Mouse (Mus musculus): ENCODE measurements around the gene Crabp1. TPM values are rescaled to one million over a fixed set of nuclear protein-coding genes. Genes with fewer than 3 reads are reported as not detected.
A peak's percentile ranks its signal among the peaks of the same experiment; 100 is the strongest.

Crabp1 gene
- total RNA-seq, 2 experiments from 2014 or later, result 1.3 to 1.7 TPM

GRCm38 (mm10) chr9:54765336-54766085 lies 963 bp downstream of the Crabp1 start:
- no peak for DNase-seq (ENCODE audit: extremely low spot score in 1 of 2, low spot score in 1 of 2)

GRCm38 (mm10) chr9:54770140-54770780 lies 5.7 kb downstream of the Crabp1 start:
- DNase-seq (ENCODE audit: extremely low spot score in 1 of 2, low spot score in 1 of 2), result no peak

GRCm38 (mm10) chr9:54776451-54776982 lies 12.0 kb downstream of the Crabp1 start:
- no peak for DNase-seq (ENCODE audit: extremely low spot score in 1 of 2, low spot score in 1 of 2)

GRCm38 (mm10) chr9:54779280-54779679 lies 14.7 kb downstream of the Crabp1 start:
- no peak for DNase-seq (ENCODE audit: extremely low spot score in 1 of 2, low spot score in 1 of 2)

GRCm38 (mm10) chr9:54782504-54782903 lies 18.0 kb downstream of the Crabp1 start:
- no peak for DNase-seq (ENCODE audit: extremely low spot score in 1 of 2, low spot score in 1 of 2)

- DNase-seq (ENCODE audit: extremely low spot score in 1 of 2, low spot score in 1 of 2), result no peak
Measured at GRCm38 (mm10) chr9:54784003-54784402, 19.5 kb downstream of the Crabp1 start.

GRCm38 (mm10) chr9:54785215-54785614 lies 20.7 kb downstream of the Crabp1 start:
- DNase-seq (ENCODE audit: extremely low spot score in 1 of 2, low spot score in 1 of 2), result no peak

GRCm38 (mm10) chr9:54786083-54786482 lies 21.5 kb downstream of the Crabp1 start:
- DNase-seq (ENCODE audit: extremely low spot score in 1 of 2, low spot score in 1 of 2), result no peak

GRCm38 (mm10) chr9:54787760-54788159 lies 23.2 kb downstream of the Crabp1 start:
- DNase-seq (ENCODE audit: extremely low spot score in 1 of 2, low spot score in 1 of 2), result no peak

GRCm38 (mm10) chr9:54790271-54790670 lies 25.7 kb downstream of the Crabp1 start:
- DNase-seq (ENCODE audit: extremely low spot score in 1 of 2, low spot score in 1 of 2), result no peak

GRCm38 (mm10) chr9:54801460-54801961 lies 37.0 kb downstream of the Crabp1 start:
- no peak for DNase-seq (ENCODE audit: extremely low spot score in 1 of 2, low spot score in 1 of 2)

- DNase-seq (ENCODE audit: extremely low spot score in 1 of 2, low spot score in 1 of 2), result no peak
Measured at GRCm38 (mm10) chr9:54802749-54803679, 38.5 kb downstream of the Crabp1 start.

GRCm38 (mm10) chr9:54804351-54804750 lies 39.8 kb downstream of the Crabp1 start:
- no peak for DNase-seq (ENCODE audit: extremely low spot score in 1 of 2, low spot score in 1 of 2)

GRCm38 (mm10) chr9:54807761-54808160 lies 43.2 kb downstream of the Crabp1 start:
- no peak for DNase-seq (ENCODE audit: extremely low spot score in 1 of 2, low spot score in 1 of 2)

- no peak for DNase-seq (ENCODE audit: extremely low spot score in 1 of 2, low spot score in 1 of 2)
Measured at GRCm38 (mm10) chr9:54809953-54810352, 45.4 kb downstream of the Crabp1 start.

GRCm38 (mm10) chr9:54816508-54817201 lies 52.1 kb downstream of the Crabp1 start:
- DNase-seq (ENCODE audit: extremely low spot score in 1 of 2, low spot score in 1 of 2), result no peak

GRCm38 (mm10) chr9:54821442-54822100 lies 57.0 kb downstream of the Crabp1 start:
- peak in 1 of 2 experiments; percentile 29 for DNase-seq (ENCODE audit: extremely low spot score in 1 of 2, low spot score in 1 of 2)
